Mouse (Mus musculus) common myeloid progenitor, adult 5-6 weeks (primary cell): ENCODE measurements around the gene Ankrd35. TPM values are rescaled to one million over a fixed set of nuclear protein-coding genes. Genes with fewer than 3 reads are reported as not detected.
"Not testable (repeated sequence)": the region's sequence is repeated elsewhere in the genome, so short reads cannot be mapped to it uniquely, and the experiment has no call there.

Experiments used
- ATAC-seq: replicated peaks from 2 replicates; pipeline ENCODE4 v1.8.0; 2016; ENCODE audit warnings: low read depth, mild to moderate bottlenecking, moderate TSS enrichment, inconsistent platforms; ENCODE audit not compliant: poor library complexity, severe bottlenecking
- total RNA-seq: library from RNA; stranded (forward); fragments of 200-1000, 187-1606 nt; gene quantifications from 2 replicates; pipeline ENCODE4 v1.2.3, GENCODE M21; 2017

The Ankrd35 gene
- total RNA-seq, 1 experiment from 2014 or later = not detected

DNA sequence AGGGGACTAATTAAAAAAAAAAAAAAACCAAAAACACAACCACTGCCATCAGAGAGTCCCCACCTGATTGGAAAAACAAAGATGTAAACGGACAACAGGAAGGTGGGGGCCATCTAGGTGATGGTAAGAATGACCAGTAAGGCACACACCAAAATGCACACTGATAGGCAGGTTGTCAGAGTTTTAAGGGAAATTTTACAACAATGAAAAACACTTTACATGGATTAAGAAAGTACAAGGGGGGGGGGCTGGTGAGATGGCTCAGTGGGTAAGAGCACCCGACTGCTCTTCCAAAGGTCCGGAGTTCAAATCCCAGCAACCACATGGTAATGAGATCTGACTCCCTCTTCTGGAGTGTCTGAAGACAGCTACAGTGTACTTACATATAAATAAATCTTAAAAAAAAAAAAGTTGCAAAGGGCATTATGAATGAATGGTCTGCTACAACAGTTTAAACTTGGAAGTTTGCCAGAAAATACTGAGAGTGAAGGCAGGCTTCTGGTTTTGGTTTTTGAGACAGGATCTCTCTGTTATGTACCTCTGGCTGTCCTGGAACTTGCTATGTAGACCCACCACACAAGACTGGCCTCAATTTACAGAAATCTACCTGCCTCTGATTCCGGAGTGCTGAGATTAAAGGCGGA lies 1.4 kb upstream of the Ankrd35 start:
- no peak for ATAC-seq

DNA sequence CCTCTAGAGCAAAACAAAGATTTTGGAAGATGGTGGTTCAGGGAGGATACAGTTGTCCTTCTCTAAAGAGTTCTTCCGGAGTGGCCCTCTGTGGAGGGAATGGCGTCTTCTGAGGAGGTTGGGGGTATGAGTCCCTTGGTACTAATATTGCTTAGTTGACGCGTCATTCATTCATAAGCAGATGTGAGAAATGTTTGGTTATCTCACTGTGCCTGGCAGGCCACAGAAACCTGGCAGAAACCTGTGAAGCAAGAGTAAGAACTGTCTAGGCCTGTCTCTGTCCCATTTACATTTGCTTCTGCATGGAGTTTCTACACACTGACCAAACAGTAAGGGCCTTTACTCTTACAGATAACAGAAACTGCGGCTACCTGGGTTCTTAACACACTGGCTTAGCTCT lies 1.6 kb downstream of the Ankrd35 start:
- no peak for ATAC-seq

DNA sequence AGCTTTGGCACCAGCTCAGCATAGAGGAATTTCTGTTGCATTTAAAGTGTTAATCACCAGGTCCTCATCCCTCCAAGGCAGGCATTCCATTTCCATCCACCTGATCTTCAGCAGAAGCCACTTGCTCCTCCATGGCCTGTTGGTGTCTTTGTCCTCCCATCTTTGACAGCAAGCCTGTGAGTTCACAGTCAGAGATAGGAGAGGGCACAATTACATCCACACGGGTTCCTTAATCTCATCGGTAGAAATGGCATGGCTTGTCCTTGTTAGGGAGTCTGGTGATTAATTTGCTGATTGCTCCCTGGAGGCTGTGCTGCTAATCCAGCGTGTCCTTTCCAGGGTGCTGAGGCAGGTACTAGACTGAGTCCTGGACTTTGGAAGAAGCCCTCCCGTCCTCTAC lies 3.6 kb downstream of the Ankrd35 start:
- ATAC-seq = no peak

DNA sequence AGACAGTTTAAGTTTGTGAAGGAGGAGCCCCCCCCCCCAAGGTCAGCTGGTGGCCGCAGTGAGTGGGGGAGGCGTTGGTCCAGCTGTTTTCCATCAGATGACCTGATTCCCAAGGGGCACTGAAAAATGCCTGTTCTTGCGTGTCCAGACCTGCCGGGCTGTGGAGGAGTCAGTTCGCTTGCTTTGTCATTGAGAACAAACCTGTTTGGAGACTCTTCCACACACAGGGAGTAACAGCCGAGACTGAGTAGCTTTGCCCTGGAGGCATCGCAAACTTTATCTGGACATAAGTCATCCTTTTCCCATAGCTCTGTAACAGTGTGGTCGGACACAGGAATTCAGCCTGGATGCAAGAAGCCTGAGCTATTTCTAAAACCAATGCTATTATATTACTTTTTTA lies 4.5 kb downstream of the Ankrd35 start:
- ATAC-seq = no peak

DNA sequence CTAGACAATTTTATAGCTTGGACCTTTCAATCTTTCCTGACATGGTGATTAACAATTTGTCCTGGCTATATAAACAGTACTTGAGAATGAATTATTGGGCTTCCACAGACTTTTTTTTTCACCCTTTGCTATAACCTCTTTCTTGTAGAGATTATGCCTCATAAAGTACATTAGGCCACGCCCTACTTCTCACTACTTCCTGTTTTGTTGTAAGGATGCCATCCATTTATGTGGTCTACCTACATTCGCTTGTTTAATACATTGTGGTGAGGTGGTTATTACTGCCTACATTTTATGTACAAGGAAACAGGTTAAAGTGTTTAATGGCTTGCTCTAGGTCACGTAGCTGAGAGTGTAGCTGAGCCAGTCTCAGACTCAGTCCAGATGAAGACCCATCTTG lies 5.2 kb downstream of the Ankrd35 start:
- peak; percentile 67 for ATAC-seq

DNA sequence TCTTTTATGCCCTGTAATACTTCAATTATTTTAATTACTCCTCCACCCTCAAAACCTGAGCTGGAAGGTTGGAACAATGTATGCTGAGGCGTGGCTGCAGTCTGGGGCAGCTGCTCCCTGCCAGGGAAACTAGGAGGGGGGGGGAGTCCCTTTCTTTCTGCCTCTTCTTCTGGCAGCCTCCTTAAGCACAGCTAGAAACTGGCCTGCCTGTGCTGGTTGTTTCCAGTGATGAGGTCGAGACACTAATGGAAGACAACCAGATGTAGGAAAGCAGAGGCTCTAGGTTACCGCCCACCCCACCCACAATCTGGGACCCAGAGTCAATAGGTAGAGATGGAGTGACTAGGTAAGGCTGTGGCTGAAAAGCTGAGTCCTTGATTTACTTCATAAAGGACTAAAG lies 5.8 kb downstream of the Ankrd35 start:
- ATAC-seq = no peak

DNA sequence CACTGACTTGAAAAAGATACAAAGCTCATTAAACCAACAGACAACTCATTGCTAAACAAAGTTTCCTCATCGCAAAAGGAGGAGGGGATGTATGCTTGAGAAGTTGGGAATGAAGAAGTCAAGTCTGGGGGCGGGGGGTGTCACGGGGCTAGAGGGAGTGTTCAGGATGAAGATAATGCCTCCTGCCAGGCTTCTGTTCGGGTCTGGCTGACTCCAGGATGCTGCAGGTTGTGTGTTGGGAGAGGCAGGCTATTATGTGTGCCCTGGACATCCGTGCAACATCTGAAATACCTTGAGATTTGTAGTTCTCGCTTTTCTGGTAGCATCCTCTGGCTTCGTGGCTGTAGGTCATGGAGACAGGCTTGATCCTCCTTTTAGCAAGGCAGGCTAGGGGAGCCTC lies 8.5 kb downstream of the Ankrd35 start:
- ATAC-seq = no peak

DNA sequence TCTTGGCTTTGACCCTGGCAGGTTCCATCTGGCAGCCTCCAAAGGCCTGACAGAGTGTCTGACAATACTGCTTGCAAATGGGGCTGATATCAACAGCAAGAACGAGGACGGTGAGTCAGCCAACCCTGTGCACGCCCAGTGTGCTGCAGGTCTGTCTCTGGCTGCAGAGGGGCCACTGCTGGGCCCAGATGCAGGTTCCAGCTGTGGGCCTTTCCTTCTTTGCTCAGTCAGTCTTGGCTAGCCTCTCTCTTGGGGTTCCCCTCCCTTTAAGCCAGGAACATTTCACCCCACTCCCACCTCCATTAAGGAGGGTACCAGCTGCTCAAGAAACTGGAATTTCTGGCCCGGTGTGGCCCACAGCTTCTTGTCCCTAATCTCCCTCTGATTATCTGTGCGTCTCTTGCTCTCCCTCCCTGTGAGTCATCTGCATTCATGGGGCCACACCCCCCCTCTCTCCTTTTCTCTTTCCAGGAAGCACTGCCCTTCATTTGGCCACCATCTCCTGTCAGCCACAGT lies 9.3 kb downstream of the Ankrd35 start:
- ATAC-seq = no peak

DNA sequence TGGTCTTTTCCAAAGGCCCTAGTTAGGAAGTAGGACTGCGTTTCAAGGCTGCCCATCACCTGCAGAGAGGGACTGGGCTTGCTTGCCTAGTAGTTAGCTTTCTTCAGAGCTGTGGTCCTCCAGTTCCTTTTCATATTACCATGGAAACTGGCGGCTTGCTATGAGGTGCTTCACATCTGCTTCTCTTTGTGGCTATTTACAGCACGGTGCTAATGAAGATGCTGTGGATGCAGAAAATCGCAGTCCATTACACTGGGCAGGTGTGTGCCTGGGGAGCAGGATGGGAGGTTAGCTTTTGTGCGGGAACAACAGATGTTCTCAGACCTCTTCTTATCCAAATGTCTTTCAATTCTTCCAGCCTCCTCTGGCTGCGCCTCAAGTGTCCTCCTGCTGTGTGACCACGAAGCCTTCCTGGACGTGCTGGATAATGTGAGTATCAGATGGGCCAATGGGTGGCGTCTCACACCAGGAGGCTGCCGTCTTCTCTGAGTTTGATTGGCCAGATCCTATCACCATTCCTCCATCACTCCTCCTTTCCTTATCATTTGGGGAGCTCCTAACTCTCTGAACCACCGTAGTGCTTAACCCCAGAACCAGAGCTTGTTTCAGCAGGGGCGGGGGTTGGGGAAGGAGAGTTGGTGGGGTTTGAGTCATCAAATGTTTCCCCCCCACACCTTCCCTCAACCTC lies 10.5 kb downstream of the Ankrd35 start:
- ATAC-seq = no peak

DNA sequence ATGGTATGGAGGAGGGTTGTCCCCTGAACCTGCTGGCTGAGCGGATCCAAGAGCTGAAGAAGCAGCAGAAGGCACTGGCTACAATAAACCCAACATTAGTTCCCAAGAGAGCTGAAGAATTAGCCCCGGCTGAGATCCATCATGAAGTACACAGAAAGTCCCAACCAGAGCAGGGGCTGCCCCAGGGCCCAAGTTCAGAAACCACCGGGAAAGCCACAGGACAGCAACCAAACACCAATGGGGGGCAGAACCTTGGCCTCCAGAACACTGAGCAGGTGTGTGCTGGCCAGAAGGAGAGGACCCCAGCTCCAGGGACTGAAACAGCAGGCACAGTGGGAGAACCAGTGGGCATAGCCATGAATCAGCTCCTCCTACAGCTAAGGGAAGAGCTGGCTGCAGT lies 13.6 kb downstream of the Ankrd35 start:
- ATAC-seq = no peak

DNA sequence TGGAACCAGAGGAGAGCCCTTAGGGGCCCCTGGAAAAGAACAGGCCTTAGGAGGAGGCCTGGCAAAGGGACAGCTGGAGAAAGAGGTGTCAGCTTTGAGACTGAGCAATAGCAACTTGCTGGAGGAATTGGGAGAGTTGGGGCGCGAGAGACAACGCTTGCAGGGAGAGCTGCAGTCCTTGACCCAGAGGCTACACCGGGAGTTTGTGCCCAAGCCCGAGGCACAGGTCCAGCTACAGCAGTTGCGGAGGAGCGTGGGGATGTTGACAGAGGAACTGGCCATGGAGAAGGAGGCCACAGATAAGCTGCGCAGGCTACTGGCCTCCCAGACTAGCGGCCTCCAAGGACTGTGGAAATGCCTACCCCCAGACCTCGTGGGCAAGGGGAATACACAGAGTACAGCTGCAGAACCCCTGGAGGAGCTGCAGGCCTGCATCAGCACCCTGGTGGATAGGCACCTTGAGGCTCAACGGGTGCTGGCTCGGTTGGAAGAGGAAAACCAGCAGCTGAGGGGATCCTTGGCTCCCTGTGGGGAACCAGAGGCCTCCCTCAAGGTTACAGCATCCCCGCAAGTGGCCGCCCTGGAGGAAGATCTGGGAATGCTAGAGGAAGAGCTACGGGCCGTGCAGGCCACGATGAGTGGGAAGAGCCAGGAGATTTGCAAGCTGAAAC lies 14.4 kb downstream of the Ankrd35 start:
- ATAC-seq = no peak

DNA sequence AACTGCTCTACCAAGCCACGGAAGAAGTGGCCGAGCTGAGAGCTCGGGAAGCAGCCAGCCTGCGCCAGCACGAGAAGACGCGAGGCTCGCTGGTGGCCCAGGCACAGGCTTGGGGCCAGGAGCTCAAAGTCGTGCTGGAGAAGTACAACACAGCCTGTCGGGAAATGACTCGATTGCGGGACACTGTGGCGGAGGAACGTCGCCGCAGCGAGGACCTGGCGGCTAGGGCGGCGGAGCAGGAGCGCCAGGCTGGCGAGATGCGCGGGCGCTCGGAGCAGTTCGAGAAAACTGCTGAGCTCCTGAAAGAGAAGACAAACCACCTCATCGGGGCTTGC lies 14.9 kb downstream of the Ankrd35 start:
- peak; percentile 47; the same call in 1 of the 2 replicates for ATAC-seq

DNA sequence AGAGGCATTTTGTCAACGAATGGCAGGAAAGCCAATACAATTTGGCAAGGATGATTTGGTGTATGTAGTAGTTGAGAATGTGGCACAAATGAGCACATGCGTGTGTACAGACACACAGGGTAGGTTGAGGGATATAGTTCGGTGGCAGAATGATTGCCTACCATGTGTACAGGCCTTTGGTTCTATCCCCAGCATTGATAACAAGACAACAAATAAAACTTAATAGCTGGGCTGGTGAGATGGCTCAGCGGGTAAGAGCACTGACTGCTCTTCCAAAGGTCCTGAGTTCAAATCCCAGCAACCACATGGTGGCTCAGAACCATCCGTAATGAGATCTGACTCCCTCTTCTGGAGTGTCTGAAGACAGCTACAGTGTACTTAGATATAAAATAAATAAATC lies 16.1 kb downstream of the Ankrd35 start:
- not testable (repeated sequence) for ATAC-seq

DNA sequence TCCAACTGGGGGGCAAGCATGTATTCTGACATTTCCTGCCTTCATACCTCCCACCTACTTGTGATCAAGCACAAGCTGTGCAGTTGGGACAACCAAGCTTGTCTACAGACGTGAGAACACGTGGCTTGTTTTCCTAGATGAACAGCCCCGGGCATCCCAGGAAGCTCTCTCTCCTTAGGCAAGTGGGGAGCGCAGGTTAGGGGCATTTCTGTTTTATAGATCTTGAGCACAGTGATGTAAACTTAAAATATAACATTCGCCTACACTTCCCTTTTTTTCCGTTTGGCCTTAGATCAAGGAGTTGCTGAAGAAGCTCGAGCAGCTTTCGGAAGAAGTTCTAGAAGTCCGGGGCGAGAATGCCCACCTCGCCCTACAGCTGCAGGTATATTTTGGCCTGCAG lies 18.9 kb downstream of the Ankrd35 start:
- ATAC-seq = no peak

DNA sequence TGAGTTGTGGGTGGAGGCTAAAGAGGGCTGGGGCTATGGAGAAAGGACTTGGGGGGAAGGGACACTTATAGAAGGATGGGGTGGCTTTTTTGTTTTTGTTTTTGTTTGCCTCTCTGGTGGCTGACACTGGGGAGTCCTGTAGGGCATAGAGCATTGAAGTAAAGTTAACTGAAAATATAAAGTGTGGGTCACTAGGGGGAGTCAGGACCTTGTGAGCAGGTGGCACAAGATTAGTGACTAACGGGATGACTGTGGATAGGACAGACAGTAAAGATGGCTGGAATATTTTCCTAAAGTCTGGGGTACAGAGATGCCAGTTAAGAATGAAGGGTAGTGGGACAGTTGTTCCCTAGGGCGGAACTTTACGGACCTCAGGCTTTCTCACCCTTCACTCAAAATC lies 20.4 kb downstream of the Ankrd35 start:
- peak; percentile 85 for ATAC-seq

DNA sequence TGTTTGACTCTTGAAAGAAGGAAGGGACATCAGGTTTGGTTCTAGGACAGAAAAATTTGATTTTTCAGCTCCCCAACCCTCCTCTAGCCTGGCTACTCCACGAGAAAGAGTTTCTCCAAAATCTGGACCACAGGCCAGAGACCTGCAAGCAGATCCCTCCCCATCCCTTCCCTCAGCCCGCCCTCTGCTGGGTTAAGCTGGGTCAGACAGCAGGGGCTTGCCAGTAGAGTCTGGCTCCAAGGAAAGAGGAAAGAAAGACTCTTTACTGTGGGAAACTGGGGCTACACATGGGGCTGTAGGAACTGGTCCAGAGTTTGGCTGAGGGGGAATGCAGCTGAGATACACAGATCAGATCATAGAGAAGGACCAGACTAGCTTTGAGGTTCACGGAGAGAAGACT lies 22.6 kb downstream of the Ankrd35 start:
- no peak for ATAC-seq

DNA sequence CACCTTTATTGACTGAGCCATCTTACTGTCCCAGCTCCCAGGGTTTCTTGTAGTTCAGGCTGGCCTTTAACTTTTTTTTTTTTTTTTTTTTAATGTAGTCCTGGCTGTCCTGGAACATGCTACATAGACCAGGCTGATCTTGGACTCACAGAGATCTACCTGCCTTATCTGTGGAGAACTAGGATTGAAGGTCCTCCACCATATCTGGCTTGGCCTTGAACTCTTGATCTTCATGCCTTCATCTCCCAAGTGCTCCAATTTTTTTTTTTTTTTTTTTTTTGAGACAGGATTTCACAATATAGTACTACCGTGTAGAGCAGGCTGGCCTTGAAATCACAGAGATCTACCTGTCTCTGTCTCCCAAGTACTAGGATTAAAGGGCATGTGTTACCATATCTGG lies 23.6 kb downstream of the Ankrd35 start:
- no peak for ATAC-seq

DNA sequence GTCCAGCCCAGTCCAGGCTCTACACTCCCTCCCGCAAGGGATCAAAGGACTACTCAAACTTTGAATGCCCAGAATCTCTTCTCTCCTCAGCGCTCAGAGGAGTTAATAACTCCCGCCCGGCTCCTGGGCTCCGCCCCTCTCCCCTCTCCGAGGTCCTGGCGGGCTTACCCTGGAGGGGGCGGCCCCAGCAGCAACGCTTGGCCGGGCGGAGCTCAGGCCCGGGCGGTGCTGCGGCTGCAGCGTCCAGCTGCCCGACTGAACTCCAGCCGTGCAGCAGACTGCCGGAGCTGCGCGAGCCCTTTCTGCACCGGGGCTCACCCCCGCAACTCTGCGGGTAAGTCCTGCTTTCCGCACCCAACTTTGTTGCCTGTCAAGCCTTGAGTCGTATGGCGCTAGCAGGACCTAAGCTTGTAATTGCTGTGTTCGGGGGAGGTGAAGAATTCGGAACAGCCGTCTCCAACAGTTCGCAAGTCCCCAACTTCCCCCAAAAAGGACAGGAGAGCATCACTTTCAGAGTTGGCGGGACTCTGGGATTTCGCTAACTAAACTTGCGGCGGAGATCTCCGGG lies 26.4 kb downstream of the Ankrd35 start, which contains the start of gene Pias3:
Pias3 (plus strand) TSS at position 187 of the 568 bp plus-strand sequence.
- peak; percentile 74 for ATAC-seq

DNA sequence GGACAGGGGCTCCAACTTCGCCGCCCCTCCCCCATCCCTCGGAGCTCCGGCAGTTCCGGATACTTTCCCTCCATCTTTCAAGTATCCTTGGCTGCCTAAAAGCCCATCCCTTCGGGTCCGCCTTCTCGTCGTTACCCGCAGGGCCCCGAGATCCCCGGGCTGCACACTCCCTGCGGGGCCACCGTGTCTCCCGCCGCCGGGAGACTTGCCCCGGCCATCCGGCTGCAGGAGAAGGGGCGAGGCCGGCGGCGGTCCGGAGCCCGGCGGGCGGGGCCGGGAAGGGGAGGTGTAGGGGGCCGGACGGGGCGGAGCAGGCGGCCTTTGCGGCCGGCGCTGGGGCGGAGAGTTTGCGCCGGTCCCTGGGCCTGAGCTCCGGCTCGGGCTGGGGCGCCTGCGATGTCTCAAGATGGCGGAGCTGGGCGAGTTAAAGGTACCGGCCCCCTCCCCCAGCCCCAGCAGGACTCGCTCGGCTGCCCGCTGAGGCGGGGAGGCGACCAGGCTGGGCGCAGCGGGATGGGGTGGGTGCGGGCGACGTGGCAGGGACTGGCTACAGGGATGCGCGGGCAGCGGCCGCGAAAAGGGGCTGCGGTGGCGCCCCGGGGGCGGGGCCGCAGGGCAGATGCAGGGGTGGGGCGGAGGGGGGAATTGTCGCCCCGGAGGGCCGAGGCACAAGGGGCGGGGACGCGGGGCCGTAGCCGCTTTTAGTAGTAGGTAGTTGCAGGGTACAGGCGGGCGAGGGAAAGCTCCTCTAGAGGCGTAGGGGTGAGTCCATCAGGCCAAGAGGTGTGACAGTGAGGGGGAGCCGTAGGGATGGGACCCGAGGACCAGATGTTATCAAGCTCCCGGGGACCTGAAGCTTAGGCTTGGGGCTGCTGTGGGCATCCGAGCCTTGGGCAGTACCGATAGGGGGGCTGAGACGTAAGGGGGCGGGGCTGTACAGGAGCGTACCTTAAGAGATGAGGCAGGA lies 27.1 kb downstream of the Ankrd35 start:
- peak; percentile 66 for ATAC-seq
